Mouse (Mus musculus): ENCODE data around the gene Fgg. TPM values are rescaled to one million over a fixed set of nuclear protein-coding genes. Genes with fewer than 3 reads are reported as not detected.

The Fgg gene
- polyA plus RNA-seq, 1 experiment from 2014 or later = not detected

DNA sequence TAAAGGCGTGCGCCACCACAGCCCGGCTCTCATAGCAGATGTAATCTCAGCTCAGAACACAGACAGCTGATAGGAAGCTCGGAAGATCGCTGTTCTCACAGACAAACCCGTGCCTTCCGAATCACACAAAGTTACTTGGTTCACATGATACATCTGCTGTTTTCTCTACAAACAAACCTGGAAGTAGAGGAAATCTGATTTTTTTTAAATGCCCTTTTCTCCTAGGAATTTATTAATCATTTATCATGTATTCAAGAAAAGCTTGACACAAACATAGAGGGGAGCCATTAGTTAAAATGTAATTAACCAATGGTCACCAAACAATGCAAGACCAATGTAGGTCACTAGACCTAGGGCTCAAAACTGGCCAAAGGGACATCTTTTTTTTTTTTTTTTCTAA lies 2.7 kb upstream of the Fgg start:
- Histone ChIP-seq H3K4me2 (replicated peaks) (no peak overlapping the region), H3K9ac (no peak overlapping the region), H3K4me1 (no peaks in the 10 kb centered on the region), H3K27me3 (no peaks in the 10 kb centered on the region), H3K36me3 (no peaks in the 10 kb centered on the region), H3K9me3 (replicated peaks) (no peaks in the 10 kb centered on the region), H3K4me3 (no peak overlapping the region), H3K27ac (no peak overlapping the region)
- no peak for ATAC-seq (ENCODE audit: low FRiP score)
- WGBS = 95% methylated on average over 7 of the region's 7 CpGs

GRCm38 (mm10) chr3:83010291-83010690 lies 2.8 kb downstream of the Fgg start:
- no peak overlapping the region for H3K4me2 ChIP-seq (replicated peaks)
- no peak overlapping the region for H3K4me3 ChIP-seq
- ATAC-seq (ENCODE audit: low FRiP score) = no peak
- H3K4me1 ChIP-seq = no peaks in the 10 kb centered on the region
- no peaks in the 10 kb centered on the region for H3K9me3 ChIP-seq (replicated peaks)
- H3K36me3 ChIP-seq = no peaks in the 10 kb centered on the region
- H3K27me3 ChIP-seq = no peaks in the 10 kb centered on the region
- WGBS = 83% methylated on average over 11 of the region's 11 CpGs
- H3K9ac ChIP-seq = no peak overlapping the region
- no peak overlapping the region for H3K27ac ChIP-seq

GRCm38 (mm10) chr3:83011136-83011535 lies 3.6 kb downstream of the Fgg start:
- Histone ChIP-seq H3K4me3 (no peak overlapping the region), H3K36me3 (no peaks in the 10 kb centered on the region), H3K4me1 (no peaks in the 10 kb centered on the region), H3K9me3 (replicated peaks) (no peaks in the 10 kb centered on the region), H3K9ac (no peak overlapping the region), H3K27ac (no peak overlapping the region), H3K27me3 (no peaks in the 10 kb centered on the region), H3K4me2 (replicated peaks) (no peak overlapping the region)
- ATAC-seq (ENCODE audit: low FRiP score) = no peak
- WGBS = 90% methylated on average over 4 of the region's 4 CpGs

DNA sequence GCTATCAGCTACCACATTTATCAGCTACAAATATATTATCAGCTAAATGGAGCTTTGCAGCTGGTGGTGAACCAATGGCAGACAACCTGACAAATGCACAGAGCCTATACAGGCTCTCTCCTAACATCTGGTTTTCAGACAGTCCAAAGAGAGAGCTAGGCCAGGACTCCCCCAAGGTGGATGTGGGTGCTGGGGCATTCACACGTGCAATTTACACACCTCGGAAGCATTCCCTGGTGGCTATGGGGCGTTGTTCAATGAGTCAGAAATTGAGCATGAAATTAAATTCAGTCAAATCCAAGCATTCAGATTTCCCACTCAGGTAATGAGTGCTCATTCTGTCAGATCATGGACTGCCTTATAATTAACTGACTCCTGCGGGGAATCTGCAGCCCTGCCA lies 4.0 kb downstream of the Fgg start:
- no peak overlapping the region for H3K9ac ChIP-seq
- H3K9me3 ChIP-seq (replicated peaks) = no peaks in the 10 kb centered on the region
- ATAC-seq (ENCODE audit: low FRiP score) = no peak
- no peaks in the 10 kb centered on the region for H3K27me3 ChIP-seq
- no peaks in the 10 kb centered on the region for H3K4me1 ChIP-seq
- no peak overlapping the region for H3K4me3 ChIP-seq
- H3K36me3 ChIP-seq = no peaks in the 10 kb centered on the region
- H3K4me2 ChIP-seq (replicated peaks) = no peak overlapping the region
- H3K27ac ChIP-seq = no peak overlapping the region
- 79% methylated on average over 4 of the region's 4 CpGs for WGBS

GRCm38 (mm10) chr3:83012636-83013035 lies 5.1 kb downstream of the Fgg start:
- Histone ChIP-seq H3K27me3 (no peaks in the 10 kb centered on the region), H3K4me2 (replicated peaks) (no peak overlapping the region), H3K27ac (no peak overlapping the region), H3K4me3 (no peak overlapping the region), H3K9ac (no peak overlapping the region), H3K9me3 (replicated peaks) (no peaks in the 10 kb centered on the region), H3K4me1 (no peaks in the 10 kb centered on the region), H3K36me3 (no peaks in the 10 kb centered on the region)
- WGBS = 91% methylated on average over 19 of the region's 19 CpGs
- ATAC-seq (ENCODE audit: low FRiP score) = no peak

GRCm38 (mm10) chr3:83013951-83014350 lies 6.4 kb downstream of the Fgg start:
- WGBS = 92% methylated on average over 10 of the region's 10 CpGs
- Histone ChIP-seq H3K27me3 (no peaks in the 10 kb centered on the region), H3K9ac (no peak overlapping the region), H3K9me3 (replicated peaks) (no peaks in the 10 kb centered on the region), H3K4me1 (no peaks in the 10 kb centered on the region), H3K4me2 (replicated peaks) (no peak overlapping the region), H3K4me3 (no peak overlapping the region), H3K36me3 (no peaks in the 10 kb centered on the region), H3K27ac (no peak overlapping the region)
- no peak for ATAC-seq (ENCODE audit: low FRiP score)

DNA sequence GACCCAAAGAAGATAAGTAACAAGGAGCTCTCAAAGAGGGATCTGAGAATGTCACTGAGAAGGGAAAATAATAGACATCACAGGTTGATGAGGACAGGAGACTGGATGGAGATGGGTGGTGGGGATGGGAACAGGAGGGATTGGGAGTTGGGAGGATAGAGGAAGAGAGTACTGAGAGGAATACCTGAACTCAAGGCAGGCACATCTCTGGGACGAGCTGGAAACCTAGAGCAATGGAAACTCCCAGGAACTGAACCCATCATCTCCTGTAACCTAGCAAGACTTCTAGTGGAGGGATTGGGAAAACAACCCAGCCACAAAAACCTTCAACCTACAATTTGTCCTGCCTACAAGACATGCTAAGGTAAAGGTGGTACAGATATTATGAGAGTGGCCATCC lies 8.7 kb downstream of the Fgg start:
- Histone ChIP-seq H3K9me3 (replicated peaks) (no peaks in the 10 kb centered on the region), H3K27me3 (no peaks in the 10 kb centered on the region), H3K4me1 (no peaks in the 10 kb centered on the region), H3K4me2 (replicated peaks) (no peak overlapping the region), H3K36me3 (no peaks in the 10 kb centered on the region), H3K27ac (no peak overlapping the region), H3K4me3 (no peak overlapping the region), H3K9ac (no peak overlapping the region)
- no peak for ATAC-seq (ENCODE audit: low FRiP score)
- WGBS = 65% methylated on average over 1 of the region's 1 CpGs

DNA sequence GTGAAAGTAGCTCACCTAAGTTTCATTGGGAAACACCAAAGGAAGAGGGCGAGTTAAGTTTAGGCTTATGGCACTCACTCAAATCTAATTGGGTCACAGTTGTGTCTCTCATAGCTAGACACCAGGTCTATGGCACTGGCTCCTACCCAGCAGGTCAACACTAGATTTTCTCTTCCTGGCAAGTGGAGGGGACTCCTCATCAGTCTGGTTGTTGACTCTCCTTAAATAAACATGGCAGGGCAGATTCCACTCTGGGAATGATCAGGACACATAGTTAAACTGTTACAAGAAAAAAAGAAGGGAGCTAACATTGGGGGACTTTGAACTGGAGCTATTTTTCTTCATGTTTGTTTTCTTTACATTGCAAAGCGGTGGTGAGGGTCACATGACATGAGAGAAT lies 12.9 kb downstream of the Fgg start:
- ATAC-seq (ENCODE audit: low FRiP score) = no peak
- Histone ChIP-seq H3K27me3 (no peaks in the 10 kb centered on the region), H3K36me3 (no peaks in the 10 kb centered on the region), H3K9me3 (replicated peaks) (no peaks in the 10 kb centered on the region), H3K9ac (no peak overlapping the region), H3K4me2 (replicated peaks) (no peak overlapping the region), H3K4me1 (no peaks in the 10 kb centered on the region), H3K4me3 (no peak overlapping the region), H3K27ac (no peak overlapping the region)
- WGBS = 91% methylated on average over 2 of the region's 2 CpGs

DNA sequence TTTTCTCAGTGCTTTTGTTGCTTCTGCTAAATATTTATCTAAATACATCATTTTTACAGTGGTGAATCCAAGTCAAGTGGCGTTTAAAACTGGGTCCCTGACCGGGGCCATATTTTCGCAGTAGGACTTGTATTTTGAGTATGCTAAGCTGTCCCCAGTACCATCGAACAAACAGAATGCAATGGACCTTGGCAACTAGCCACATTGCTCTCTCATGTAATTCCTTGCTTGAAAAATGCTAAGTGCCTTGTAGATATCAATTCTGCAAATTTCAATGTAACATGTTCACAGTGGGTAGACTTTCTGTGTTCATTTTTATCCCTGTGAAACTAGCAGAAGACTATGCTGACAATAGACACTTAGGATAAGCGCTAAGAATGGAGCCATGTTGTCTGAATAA lies 13.7 kb downstream of the Fgg start:
- no peak for ATAC-seq (ENCODE audit: low FRiP score)
- no peak overlapping the region for H3K4me3 ChIP-seq
- H3K27me3 ChIP-seq = no peaks in the 10 kb centered on the region
- H3K27ac ChIP-seq = no peak overlapping the region
- H3K9ac ChIP-seq = no peak overlapping the region
- no peaks in the 10 kb centered on the region for H3K9me3 ChIP-seq (replicated peaks)
- H3K4me2 ChIP-seq (replicated peaks) = no peak overlapping the region
- H3K36me3 ChIP-seq = no peaks in the 10 kb centered on the region
- no peaks in the 10 kb centered on the region for H3K4me1 ChIP-seq
- 97% methylated on average over 5 of the region's 5 CpGs for WGBS

GRCm38 (mm10) chr3:83025036-83025435 lies 17.5 kb downstream of the Fgg start:
- no peak overlapping the region for H3K27ac ChIP-seq
- H3K9me3 ChIP-seq (replicated peaks) = no peaks in the 10 kb centered on the region
- no peaks in the 10 kb centered on the region for H3K4me1 ChIP-seq
- H3K4me2 ChIP-seq (replicated peaks) = no peak overlapping the region
- H3K27me3 ChIP-seq = no peaks in the 10 kb centered on the region
- ATAC-seq (ENCODE audit: low FRiP score) = no peak
- H3K9ac ChIP-seq = no peak overlapping the region
- no peak overlapping the region for H3K4me3 ChIP-seq
- 69% methylated on average over 6 of the region's 6 CpGs for WGBS
- H3K36me3 ChIP-seq = no peaks in the 10 kb centered on the region

DNA sequence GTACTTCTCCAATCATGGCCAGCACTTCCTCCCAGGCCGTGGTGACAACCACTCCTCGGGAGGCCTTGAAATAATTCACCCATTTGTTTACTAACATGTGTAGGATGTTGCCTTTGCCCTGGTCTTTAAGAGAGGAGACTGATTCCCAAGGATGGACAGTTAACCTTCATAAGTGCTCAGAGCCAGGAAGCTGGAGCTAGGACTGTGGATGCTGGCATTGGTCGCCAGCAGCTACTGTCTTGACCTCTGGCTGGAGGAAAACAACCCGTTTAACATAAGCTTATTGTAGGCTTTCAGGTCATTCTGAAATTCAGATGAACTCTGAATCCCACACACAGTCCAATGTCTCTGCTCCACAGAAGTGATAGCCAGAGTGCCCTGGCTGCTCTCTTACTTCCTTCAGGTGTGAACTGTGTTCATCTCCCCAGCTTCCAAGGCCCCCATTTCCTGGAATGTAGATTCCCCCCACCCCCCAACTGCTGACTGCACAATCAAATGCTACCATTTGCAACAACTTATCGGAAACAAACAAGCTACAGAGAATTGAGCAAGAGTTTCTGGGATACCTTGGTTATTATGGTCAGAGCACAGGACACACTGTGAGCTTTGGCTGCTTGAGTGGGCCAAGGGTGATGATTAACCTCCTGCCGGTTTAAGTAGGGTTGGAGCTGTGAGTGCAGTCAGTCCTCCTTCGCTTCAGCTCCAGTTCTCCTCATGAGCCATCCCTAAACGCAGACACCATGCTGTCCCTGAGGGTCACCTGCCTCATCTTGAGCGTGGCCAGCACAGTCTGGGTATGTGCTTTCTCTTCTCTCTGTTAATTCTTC lies 18.2 kb downstream of the Fgg start, which contains the start of gene Fga:
Fga (plus strand) TSS at position 602 of the 827 bp plus-strand sequence.
- Histone ChIP-seq H3K4me3 (no peak within 1 kb of the TSS), H3K27ac (no peak within 1 kb of the TSS), H3K36me3 (no peaks in the 10 kb centered on the region), H3K9me3 (replicated peaks) (no peaks in the 10 kb centered on the region), H3K4me2 (replicated peaks) (no peak within 1 kb of the TSS), H3K9ac (no peak within 1 kb of the TSS), H3K27me3 (no peaks in the 10 kb centered on the region), H3K4me1 (no peaks in the 10 kb centered on the region)
- ATAC-seq (ENCODE audit: low FRiP score) = no peak
- 86% methylated on average over 9 of the region's 9 CpGs for WGBS

DNA sequence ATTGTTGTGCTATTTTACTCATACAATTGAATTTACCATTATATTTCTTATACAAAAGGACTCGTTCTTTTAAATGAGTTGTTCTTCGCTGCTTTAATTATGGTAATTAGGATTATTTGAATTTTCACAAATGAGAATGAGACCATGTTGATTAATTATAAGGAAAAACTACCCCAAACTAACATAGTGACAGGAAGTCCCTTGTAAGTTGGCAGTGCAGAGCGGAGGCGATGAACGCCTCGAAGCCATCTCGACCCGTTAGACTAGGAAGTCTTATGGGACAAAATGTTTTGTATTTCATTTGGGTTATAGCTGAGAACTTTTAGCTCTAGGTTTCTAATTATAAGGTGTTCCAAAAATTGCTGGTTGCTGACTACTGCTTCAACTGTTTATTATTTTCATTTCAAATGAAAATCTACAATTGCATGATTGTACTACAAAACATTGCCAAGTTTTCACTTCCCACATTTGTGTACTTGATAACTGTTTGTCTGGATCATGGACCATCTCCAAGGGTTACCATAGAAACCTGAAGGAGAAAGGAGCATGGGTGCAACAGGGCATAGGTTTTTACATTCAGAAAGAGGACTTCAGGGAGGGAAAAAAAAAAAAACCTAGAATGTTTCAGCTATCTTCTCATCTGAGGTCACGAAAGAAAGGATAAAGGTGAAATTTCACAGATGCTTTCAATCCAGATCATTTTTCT lies 20.2 kb downstream of the Fgg start:
- H3K9ac ChIP-seq = no peak overlapping the region
- no peaks in the 10 kb centered on the region for H3K27me3 ChIP-seq
- H3K4me1 ChIP-seq = no peaks in the 10 kb centered on the region
- 88% methylated on average over 9 of the region's 9 CpGs for WGBS
- no peak overlapping the region for H3K4me3 ChIP-seq
- no peaks in the 10 kb centered on the region for H3K36me3 ChIP-seq
- no peaks in the 10 kb centered on the region for H3K9me3 ChIP-seq (replicated peaks)
- no peak for ATAC-seq (ENCODE audit: low FRiP score)
- no peak overlapping the region for H3K27ac ChIP-seq
- no peak overlapping the region for H3K4me2 ChIP-seq (replicated peaks)

DNA sequence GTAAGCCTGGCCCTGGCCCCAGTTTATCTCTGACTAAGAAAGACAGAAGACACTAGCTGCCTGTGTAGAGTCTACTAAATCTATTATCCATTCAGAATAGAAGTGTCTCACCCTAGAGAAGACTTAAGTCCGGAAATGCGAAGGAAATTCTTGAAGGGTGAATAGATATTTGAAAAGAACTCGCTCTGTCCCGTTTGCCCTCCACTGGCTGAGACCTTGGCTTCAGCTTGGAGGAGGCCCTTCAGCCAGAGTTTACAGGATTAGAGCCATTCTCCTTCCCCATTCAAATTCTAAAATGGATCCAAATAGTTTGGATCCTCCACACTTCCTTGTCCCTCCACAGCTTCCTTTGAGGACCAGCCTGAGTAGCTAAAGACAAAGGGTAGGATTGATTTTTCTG lies 22.8 kb downstream of the Fgg start:
- Histone ChIP-seq H3K27me3 (no peaks in the 10 kb centered on the region), H3K9ac (no peak overlapping the region), H3K4me3 (no peak overlapping the region), H3K36me3 (no peaks in the 10 kb centered on the region), H3K9me3 (replicated peaks) (no peaks in the 10 kb centered on the region), H3K27ac (no peak overlapping the region), H3K4me1 (no peaks in the 10 kb centered on the region), H3K4me2 (replicated peaks) (no peak overlapping the region)
- 91% methylated on average over 4 of the region's 4 CpGs for WGBS
- no peak for ATAC-seq (ENCODE audit: low FRiP score)
